Mouse (Mus musculus): ENCODE results near the gene Rasgef1b.

Rasgef1b gene

DNA sequence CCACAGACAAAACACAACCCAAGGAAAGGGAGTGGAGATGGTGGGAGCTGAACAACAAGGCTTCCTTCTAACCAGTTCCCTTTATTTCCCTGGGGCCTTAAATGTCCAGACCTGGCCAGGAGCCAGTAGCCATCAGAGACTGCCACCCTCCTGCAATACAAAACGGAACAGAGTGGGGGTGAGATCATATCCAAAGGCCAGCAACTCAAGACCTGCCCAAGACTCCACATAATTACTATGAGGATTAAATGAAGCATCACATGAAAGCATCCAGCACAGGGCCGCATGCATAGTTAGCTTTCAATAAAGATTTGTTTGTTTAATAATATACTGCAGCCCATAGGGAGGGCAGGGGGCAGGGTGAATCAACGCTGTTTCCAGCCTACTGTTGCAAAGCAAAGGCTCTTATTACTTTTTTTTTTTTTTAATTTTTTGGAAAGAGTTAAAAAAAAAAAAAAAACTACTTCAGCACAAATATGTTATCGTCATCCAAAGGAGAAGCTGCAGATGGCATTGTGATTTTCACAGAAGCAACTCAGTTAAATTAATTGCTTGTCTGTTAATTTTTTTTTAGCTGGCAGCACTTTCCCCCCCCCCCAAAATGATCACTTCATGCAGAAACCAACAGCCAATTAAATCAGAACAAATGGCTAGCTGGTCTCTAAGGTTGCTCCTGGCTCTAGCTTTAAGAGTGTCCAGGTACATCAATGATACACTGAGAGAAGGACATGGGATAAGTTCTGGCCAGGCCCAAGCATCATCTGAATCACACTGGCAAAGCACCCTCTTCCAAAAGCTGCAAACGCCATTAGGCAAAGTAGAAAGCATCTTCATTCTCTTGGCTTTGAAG lies 241.6 kb downstream of the Rasgef1b start:
- DNase-seq = peak; percentile 84

DNA sequence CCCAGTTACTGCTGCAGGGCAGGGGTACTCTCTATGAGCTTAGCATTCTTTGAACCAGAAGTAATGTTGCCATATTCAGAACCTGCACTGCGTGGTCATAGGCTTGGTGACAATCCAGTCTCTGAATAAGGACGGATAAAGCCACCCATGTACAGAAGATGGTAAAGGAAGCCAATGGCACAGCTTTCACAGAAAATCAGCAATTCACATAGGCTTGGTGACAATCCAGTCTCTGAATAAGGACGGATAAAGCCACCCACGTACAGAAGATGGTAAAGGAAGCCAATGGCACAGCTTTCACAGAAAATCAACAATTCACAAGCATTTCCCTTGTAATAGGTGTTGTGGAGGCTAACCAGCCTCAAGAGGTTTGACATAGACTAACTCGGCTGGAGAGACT lies 245.7 kb downstream of the Rasgef1b start:
- no peak for DNase-seq

DNA sequence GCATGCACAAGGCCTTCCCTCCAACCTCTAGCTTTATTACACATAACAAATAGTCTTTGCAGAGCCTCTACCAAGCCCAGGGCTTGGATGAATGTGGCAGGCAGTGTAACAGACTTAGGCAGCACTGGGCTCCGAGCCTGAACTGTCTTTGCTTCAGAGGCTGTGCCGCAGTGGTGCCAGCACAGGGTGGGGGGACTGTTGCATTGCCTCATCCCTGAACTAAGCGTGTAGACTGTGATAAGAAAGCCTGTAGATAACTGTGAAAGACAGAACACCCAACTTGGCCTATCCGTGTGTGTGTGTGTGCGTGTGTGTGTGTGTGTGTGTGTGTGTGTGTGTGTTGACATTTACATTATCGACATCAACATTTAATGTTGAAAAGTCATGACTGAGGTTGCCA lies 246.3 kb downstream of the Rasgef1b start:
- no peak for DNase-seq

DNA sequence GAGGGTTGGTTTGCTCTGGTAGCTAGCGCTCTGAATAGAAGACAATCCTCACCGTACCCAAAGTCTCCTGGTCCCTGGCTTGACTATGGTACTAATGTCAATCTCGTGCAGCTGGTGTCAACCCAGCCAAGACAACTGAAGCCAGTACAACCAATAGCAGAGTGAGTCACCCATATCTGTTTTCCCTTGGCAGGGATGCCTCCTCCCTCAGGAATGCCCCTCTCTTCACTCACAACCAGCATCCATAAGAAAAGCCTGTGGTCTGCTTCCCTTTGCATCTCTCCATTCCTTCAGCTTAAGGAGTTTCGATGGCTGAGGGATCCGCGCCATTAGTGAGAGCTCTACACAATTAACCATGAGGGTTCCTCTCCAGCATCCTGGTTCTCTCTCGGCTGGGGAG lies 246.8 kb downstream of the Rasgef1b start:
- no peak for DNase-seq

DNA sequence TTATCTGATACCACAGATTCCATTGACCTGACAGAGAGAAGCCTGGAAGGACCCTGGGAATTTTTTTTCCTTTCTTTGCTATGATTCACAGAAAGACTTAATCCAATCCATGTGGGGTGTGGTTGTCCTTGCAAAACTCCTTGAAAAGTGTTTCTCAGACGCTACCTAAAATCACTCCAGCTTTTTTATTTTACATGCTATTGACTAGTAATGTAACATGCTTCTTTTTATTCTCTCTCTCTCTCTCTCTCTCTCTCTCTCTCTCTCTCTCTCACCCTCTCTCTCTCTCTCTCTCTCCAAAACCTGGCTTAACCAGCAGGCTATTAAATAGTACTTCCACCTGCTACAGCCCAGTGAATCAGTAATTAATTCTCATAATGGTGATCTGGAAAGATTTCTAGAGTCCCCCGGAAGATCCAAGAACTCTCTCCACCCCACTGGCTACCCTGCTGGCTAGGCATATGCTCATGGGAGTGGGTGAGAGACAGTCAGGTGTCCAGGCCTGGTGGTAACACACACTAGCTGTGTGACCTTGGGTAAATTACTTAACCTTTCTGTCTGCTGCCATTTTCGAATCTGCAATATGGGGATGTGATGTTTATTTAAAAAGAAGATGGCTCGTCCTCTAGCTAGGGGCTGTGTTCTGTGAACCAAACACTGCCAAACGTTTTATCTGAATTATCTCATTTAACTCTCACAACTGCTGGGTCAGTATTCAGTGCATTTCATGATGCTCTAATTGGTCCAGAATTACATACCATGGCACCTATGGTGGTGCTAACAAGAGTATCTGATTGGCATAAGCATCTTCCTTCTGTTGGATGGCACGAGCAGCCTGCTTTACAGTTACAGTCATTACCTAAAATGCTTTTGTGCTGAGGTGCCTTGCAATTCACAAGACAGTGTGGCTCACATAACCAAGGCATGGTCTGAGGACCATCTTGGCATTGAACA lies 248.5 kb downstream of the Rasgef1b start:
- no peak for DNase-seq

DNA sequence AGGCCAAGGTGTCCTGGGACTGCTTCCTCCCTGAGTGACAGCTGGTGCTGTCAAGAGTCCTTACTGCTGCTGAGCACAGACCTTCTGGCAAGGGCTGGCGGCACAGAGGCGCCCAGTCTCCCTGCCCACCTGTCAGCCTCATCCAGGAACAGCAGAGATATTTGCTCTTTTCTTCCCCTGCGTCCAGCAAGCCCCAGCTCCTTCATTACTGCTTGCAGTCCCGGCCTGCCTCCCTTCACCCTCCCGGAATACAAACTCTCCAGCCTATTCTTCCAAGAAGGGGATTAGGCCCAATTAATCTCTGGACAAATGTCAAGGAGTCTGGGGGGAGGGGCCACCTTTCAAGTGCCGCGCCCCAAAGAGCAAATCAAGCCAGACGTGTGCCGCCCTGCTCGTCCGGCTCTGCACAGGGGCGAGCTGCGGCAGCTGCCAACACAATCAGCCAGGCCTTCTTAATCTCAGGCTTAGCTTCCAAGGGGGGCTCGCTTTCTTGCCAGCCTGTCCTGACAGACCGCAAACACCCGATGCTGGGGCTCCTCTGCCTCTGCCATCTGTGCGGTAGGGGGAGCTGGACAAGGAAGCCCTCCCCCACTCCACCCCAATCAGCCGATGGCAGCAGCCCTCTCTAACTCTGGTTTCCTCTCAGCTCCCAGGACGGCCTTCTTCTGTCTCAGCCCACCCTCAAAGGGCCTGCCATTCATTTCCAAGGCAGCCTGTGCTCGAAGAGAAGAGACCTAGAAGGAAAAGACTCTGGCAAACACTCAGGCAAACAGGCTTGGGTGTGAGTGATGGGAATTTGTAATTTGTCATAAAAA lies 249.4 kb downstream of the Rasgef1b start:
- DNase-seq = peak; percentile 94

DNA sequence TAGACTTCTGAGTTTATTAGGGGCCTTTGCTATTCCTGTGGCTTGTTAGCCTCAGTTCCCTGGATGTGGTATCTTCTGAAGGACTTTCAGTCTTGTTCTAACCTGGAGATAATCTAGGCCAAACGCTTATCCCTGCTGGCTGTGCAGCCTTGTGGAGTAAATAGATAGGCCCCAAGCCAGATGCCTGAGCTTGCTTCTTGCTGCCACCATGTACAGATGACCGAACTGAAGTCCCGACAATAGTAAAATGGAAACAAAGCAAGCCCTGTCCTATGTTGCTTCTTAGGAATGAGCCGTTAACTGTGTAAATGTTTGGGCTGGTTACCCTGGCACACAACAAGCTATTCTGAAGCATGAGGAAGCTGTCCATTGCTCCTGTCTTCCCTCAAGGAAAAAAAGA lies 250.1 kb downstream of the Rasgef1b start:
- peak; percentile 58 for DNase-seq

DNA sequence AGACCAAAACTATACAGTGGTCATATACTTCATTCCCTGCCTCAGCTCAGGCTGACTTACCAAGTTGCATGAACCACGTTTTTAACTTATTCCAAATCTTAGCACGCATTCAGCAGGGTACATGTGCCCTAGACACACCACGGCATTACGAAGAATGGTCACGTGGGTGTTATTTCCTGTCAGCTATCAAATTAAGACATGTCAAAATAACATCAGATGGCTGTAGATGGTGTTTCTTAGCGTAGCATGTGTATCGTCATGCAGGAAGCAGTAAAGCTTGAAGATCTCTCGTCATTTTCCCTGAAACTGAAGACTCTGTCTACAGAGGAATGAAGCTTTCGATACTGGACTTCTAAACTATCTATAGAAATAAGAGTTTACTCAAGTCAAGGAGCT lies 251.4 kb downstream of the Rasgef1b start:
- DNase-seq = no peak

DNA sequence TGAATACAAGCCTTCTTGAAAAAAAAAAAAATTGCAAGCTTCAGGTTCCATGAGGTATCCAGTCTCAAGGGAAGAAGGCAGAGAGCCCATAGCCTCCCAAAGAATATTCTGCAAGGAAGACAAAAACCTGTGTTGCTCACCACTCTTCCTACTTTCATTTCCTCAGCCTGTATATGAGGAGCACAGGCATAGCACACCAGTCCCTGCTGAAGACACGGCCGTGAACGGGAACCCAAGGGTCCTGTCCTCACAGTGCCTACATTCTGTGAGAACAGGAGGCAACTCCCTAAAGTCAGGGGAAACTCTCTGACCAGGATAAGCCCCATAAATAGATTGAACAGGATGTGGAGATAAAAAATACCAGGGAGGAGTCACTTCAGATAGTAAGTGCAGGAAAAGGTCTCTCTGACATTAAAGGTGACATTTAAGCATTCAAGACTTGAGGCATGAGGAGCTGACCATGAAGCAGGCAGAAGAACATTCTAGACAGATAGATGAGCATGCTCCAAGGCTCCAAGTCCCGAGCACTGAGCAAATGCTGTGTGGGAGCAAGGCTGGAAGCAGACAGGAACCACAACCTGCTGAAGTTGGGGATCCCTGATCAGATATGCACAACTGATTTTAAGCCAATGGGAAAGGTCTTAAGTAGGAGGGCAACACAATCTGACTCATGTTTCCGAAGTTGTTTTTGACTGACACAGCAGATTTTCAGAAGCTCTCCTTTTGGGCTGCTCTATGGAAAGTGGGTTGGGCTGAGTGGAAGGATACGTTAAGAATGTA lies 252.0 kb downstream of the Rasgef1b start:
- no peak for DNase-seq

DNA sequence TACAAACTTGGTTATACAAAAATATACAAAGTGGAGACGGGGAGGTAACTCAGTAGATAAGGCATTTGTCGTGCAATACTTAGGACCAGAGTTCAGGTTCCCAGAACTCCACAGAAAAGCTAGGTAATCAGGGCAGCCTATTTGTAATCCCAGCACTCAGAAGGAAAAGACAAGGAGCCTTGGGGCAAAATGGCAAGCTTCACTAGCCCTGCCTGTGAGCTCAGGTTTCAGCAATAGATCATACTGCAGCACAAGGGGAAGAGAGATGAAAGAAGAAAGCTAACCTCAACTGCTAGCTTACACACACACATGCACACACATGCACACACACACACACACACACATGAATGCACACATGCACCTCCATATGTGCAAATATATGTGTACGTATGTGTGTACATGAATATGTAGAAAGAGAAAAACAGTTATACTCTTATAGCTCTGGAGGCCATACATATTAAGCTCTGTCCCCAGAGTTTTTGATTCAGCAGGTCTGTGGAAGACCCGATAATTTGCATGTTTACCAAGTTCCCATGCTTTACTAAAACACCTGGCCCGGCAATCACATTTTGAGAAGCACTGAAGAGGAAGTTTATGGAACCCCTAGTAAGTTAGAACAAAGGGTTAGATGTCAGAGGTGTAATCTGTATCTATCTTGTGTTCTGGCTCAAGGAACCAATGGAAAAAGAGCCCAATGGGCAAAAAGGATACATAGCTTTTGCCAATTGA lies 256.1 kb downstream of the Rasgef1b start:
- DNase-seq = no peak

DNA sequence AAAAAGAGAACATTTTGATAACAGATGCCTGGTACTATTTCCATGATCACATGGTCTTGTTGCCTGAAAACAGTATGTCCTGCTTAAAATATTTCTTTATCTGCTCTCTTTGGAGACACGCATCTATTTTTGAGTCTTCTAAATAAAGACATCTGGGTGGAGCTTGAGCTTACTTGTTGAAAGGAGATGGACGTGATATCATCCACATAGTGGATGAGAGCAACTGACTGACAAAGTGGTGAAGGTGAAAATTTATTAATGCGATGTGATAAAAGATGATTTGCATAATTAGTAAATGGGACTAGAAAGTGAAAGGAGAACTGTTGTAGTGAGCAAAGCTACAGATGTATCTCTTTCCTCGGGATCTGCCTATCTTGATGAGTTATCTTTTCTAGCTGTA lies 257.1 kb downstream of the Rasgef1b start:
- DNase-seq = no peak

DNA sequence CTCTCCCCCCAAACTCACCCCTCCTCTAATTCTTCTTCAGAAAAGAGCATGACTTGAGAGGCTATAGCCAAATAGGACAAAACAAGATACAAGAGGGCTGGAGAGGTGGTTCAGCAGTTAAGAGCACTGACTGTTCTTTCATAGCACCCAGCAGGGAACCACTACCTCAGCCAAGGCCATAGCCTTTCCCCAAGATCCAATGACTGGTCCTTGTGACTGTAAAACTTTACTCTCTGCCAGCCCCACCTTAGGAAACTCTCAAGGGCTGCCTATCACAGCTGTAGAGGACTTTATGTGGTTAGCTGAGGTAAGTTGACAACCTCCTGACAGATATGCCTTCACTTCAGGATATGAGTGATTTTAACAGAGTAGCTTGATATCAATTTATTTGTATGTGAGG lies 258.3 kb downstream of the Rasgef1b start:
- DNase-seq = no peak

DNA sequence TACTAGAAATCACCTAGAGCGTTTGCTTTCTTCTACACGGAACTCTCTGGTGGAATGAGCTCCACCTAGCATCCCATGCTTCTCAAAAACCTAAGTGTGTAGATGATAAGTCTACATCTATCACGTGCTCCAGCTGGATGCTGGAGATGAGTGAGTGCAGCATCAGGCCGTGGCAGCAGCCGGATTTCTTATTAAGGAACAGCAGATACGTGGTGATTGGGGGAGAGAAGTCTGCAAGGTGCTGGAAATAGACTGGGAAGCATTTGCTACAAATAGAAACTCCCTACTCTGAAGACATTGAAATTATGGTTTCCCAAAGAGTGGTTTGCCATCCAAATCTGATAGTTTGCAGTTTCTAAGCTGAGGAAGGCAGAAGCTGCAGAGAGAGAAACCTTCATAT lies 269.9 kb downstream of the Rasgef1b start:
- DNase-seq = no peak

DNA sequence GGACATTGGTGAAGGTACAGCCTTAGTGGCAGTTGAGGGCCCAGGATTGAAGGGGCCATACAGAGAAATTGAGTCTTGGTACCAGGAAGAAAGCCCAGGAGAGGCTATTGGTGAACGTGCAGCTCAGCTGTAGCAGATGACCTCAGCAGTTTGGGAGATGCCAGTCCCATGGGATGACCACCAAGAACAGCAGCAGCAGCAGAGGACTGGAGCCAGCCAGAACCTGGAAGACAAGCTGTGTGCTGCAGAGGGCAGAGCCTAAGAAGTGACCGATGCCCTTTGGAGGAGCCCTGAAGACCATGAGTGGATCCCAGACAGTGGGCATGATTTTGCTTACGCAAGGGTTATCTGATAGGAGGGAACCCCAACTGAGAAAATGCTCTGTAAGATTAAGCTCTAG lies 271.6 kb downstream of the Rasgef1b start:
- DNase-seq = no peak

DNA sequence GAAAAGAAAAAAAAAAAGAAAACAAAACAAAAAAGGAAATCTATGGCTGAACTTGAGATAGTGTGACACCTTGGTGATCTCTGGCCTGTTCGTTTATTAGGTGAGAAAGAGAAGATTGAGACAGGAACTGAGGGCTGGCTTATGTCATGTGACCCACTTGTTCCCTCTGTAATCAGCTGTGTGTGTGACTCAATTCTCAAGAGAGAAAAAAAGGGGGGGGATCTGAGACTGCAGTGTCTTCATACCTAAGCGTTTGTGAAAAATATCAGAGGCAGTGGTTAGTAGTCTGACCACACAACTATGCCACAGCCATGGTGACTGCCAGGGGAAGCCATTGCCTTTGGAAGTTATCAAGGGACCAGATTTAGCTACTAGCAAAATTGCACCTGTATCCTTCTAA lies 276.9 kb downstream of the Rasgef1b start:
- no peak for DNase-seq

DNA sequence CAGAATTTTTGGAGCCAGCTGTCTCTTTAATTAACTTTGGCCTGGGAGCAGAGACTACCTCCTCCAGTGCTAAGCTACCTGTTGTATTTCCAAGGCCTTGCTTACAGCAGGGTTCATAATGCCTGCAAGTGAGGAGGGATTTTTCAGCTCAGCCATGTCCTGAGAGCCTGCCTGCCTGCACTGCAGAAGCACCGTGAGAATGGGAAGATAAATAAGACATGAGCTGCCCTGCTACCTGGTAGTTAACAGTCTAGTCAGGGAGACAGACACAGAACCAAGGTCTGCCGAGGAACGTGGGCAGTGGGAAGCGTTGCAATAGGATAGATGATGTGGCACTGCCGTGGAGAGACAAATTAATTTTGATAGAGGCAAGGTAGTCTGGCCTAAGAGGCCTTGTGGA lies 277.4 kb downstream of the Rasgef1b start:
- no peak for DNase-seq

DNA sequence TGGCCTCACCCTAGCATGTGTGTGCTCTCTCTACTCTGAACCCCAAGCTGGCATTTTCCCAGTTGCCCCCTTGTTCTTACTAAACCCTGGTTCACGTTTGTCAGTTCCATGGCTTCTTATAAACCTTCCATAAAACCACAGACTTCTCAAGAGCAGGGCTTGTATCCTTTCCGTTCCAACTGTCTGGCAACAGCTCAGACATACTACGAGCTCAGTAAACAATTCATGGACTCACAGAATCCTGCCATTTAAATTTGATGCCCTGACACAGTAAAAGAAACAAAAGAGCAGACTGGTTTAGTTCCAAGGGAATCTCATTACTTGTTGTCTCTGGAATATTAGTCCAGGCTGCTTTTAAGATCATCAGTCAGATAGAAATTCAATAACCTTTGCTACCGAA lies 277.9 kb downstream of the Rasgef1b start:
- no peak for DNase-seq

DNA sequence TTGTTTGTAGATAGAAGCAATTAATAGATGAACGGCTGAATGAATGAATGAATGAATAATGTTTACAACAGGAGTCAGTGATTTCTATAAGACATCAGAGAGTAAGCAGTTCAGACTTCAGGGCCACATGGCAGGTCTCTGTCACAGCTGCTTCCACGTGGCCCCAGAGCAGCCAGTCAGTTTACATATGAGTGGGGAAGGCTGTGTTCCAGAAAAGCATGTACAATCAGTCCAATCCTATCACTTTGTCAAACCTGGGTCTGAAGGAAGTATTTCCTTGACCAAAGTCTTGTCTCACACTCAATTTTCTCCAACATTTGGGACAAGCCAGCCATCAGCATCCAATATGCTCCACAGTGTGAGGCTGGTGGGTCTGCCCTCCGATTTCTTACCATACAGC lies 278.4 kb downstream of the Rasgef1b start:
- DNase-seq = no peak

DNA sequence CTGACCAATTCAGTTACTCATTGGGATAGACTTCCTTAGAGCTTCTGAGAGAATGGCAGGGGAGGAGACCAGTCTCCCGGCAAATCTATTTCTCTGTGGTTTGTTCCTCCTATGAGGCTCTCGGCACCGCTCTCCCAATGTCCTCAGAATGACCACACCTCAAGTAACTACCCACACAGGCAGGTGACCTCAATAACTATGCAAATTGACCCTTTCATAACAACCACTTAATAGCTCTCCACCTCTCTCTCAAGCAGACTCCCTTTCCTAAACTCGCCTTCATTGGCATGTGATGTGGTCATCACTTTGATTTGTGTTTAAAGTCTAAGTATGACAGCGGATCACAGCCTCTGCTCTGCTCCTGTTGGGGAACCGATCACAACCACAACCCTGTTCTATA lies 281.4 kb downstream of the Rasgef1b start:
- DNase-seq = no peak

DNA sequence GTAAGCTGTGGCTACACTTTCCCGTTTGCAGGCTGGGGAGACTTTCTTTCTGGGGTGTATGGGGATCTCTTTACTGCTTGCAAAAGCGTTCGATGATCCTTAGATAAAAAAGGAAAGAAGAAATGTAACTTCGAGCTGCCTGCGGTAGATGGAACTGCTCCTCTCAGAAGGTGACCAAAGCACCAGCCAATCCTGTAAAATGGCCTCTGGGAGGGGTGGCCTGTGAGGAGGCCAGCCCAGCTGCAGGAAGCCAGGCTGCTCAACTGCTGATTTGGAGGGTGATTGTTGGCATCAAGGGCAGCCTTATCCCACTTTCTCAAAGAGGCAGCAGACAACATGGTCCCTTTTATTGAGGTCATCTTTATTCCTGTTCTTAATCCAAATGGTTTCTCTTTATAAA lies 283.6 kb downstream of the Rasgef1b start:
- DNase-seq = no peak

DNA sequence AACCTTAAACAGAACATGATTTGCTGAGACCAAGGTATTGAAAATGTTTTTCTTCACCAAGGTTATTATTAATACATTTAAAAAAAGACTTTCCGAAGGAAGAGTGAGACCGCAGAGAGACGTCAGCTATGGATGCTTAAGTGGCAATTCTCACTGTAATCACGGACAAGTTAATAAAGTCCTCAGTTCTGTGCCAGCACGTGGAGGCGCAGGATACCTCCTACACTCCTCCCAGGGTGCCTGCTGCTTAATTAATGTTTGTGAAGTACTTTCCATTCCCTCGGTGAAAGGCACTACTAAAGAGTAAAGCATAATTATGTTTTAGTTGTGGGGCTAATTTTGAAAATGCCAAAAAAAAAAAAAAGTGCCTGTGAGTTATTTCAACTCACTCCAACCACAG lies 284.1 kb downstream of the Rasgef1b start:
- DNase-seq = no peak

DNA sequence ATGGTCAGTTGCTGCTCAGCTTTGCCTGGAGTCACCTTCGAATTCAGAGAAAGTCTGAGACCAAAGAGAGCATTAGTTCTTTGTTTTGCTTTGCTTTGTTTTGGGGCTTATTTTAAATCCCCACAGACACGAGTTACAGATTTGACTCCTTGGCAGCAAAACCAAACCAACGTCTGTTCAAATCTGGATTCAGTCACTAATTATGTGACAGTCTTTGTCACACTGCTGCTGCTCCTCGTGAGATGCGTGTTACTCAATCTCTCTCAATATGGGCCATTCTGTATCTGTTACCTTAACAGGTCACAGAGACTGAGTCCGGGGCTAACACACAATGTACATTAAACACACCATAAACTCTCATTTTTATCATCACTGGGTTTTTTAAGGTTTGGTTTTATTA lies 288.8 kb downstream of the Rasgef1b start:
- DNase-seq = no peak

Measured in retina, postnatal 1 day (tissue).